Mouse (Mus musculus) embryonic fibroblast, embryonic 13.5 days (primary cell): Measurements from ENCODE around the gene Tmco1.

Experiments
- CTCF ChIP-seq: IDR thresholded peaks from 2 replicates; pipeline ENCODE4 v1.5.1; 2011; ENCODE audit warnings: mild to moderate bottlenecking, control low read depth, low read length, moderate library complexity, borderline replicate concordance; ENCODE audit not compliant: insufficient read depth
- POLR2A ChIP-seq: IDR thresholded peaks from 2 replicates; pipeline ENCODE4 v1.6.1; 2011; ENCODE audit warnings: low read depth, mild to moderate bottlenecking, control low read depth, low read length, moderate library complexity

GRCm38 (mm10) chr1:167269350-167269811, 38.8 kb upstream of the Tmco1 start:
- TF ChIP-seq CTCF (no peak), POLR2A (peak; percentile 73)
